ENCODE assay signal across 8 mouse cellular contexts in genomic region chr5:114567565-114568197, GRCm38 (mm10). TPM values are rescaled to one million over a fixed set of nuclear protein-coding genes. Genes with fewer than 3 reads are reported as not detected.
DNase-seq lines count a peak whose midpoint lies in the region; ATAC-seq and TF ChIP-seq lines count a peak whose summit lies in the region.

Fam222a (plus strand) TSS chr5:114568016.

- TF ChIP-seq POLR2A in cerebellum, adult 2 months (IDR thresholded peaks at IDR 0.05; ENCODE audit: borderline replicate concordance, insufficient read depth, low read length) = no peak

- no peaks in the 10 kb centered on the region; the same call in 1 of the 2 replicates for H3K9me3 ChIP-seq in hindbrain, embryonic 16.5 days (ENCODE audit: control insufficient read depth, low read length)

- H3K4me1 ChIP-seq in cerebellum, adult 2 months (ENCODE audit: control insufficient read depth, insufficient read depth, low read length) = peaks cover 26% of the 10 kb centered on the region
- peaks cover 35% of the 10 kb centered on the region for H3K4me1 ChIP-seq in hindbrain, embryonic 16.5 days (ENCODE audit: control insufficient read depth, insufficient read depth, low read depth, low read length)

- H3K4me3 ChIP-seq in cerebellum, adult 2 months (replicated peaks; ENCODE audit: insufficient read depth, low read depth, low read length) = peak within 1 kb of the TSS; percentile 68
- peak within 1 kb of the TSS; percentile 95 for H3K4me3 ChIP-seq in hindbrain, embryonic 16.5 days (ENCODE audit: low read length)

- peak within 1 kb of the TSS; percentile 52 for H3K27ac ChIP-seq in cerebellum, adult 2 months (ENCODE audit: insufficient read depth, low read length)
- H3K27ac ChIP-seq in hindbrain, embryonic 16.5 days (ENCODE audit: low read depth, low read length) = peak within 1 kb of the TSS; percentile 94

- H3K27me3 ChIP-seq in cerebellum, adult 2 months (ENCODE audit: control insufficient read depth, insufficient read depth, low read length) = no peaks in the 10 kb centered on the region
- H3K27me3 ChIP-seq in hindbrain, embryonic 16.5 days (replicated peaks; ENCODE audit: control insufficient read depth, insufficient read depth, low read length) = no peaks in the 10 kb centered on the region

- peak; percentile 47; the same call in 1 of the 2 replicates for TF ChIP-seq CTCF in cerebellum, adult 2 months (IDR thresholded peaks at IDR 0.05; ENCODE audit: borderline replicate concordance, insufficient read depth, low read depth, low read length)

- 0% methylated on average over 72 of the region's 72 CpGs for WGBS in cerebellum, adult 2 months
- WGBS in hindbrain, embryonic 16.5 days = 1% methylated on average over 55 of the region's 72 CpGs

- DNase-seq in T-cell, adult 2 months (ENCODE audit: low spot score) = peak; percentile 61
- peak; percentile 78 to 83 for DNase-seq in cerebellum, adult 2 months
- DNase-seq in forelimb bud, embryonic 11.5 days (ENCODE audit: low read depth, low spot score) = peak; percentile 79
- DNase-seq in left cerebral cortex, adult 8-10 months (ENCODE audit: low spot score in 2 of 2) = no peak
- peak; percentile 78 for DNase-seq in right cerebral cortex, postnatal 4 days
- DNase-seq in adipocyte (ENCODE audit: low spot score) = no peak

- no peaks in the 10 kb centered on the region for H3K36me3 ChIP-seq in hindbrain, embryonic 16.5 days (ENCODE audit: control insufficient read depth, insufficient read depth, low read length)

- ATAC-seq in hindbrain, embryonic 16.5 days = peak; percentile 68
- ATAC-seq in megakaryocyte, adult 5-6 weeks (ENCODE audit: poor library complexity, severe bottlenecking) = peak; percentile 39

- H3K4me2 ChIP-seq in hindbrain, embryonic 16.5 days (ENCODE audit: low read length) = peak within 1 kb of the TSS; percentile 74

- peak within 1 kb of the TSS; percentile 88 for H3K9ac ChIP-seq in hindbrain, embryonic 16.5 days (ENCODE audit: low read depth, low read length)

RNA-seq across cellular contexts. Expression of gene Fam222a, which starts in this region (rescaled TPM):
- polyA plus RNA-seq in cerebellum, adult 2 months (2012; rRNA removed) = 18.7 and 20.5 TPM in 2 replicates
- polyA plus RNA-seq in hindbrain, embryonic 16.5 days (2015; fragmentation: Nextera tagmentation; extraction: Ambion mirVana) = 4.7 and 4.9 TPM in 2 replicates
- 10 to 100 TPM in 3 of 4 experiments, 1 to 10 TPM in 1; 8.6 to 12.8 (median 11.6) TPM for total RNA-seq in left cerebral cortex, adult 8-10 months (2022)
- 0.16 and 0.22 TPM in 2 replicates for total RNA-seq in megakaryocyte, adult 5-6 weeks (2015)
- total RNA-seq in megakaryocyte, adult 5-6 weeks (2017) = 0.11 and 0.69 TPM in 2 replicates

Comparison
In these comparisons a context has a peak if more than half of its experiments do, and no peak if none do; other contexts are left out.
1. RNA of gene Fam222a (total RNA-seq): 8.6 to 12.8 TPM in left cerebral cortex, adult 8-10 months; 0.11 to 0.69 TPM in megakaryocyte, adult 5-6 weeks; every median in the first group is over 4 times any median in the second.
2. Peak in ATAC-seq in megakaryocyte, adult 5-6 weeks; RNA of the gene not detected or under 1 TPM.
3. DNase-seq: peak in T-cell, adult 2 months (single experiment), cerebellum, adult 2 months (2 of 2), forelimb bud, embryonic 11.5 days (single experiment) and right cerebral cortex, postnatal 4 days (single experiment); none in left cerebral cortex, adult 8-10 months (0 of 2) and adipocyte (single experiment).